Mouse (Mus musculus): ENCODE results near the gene Camk2b. TPM values are rescaled to one million over a fixed set of nuclear protein-coding genes. Genes with fewer than 3 reads are reported as not detected.

Gene Camk2b
- total and polyA plus RNA-seq, 3 experiments, result 0.16 TPM; not detected in 2

DNA sequence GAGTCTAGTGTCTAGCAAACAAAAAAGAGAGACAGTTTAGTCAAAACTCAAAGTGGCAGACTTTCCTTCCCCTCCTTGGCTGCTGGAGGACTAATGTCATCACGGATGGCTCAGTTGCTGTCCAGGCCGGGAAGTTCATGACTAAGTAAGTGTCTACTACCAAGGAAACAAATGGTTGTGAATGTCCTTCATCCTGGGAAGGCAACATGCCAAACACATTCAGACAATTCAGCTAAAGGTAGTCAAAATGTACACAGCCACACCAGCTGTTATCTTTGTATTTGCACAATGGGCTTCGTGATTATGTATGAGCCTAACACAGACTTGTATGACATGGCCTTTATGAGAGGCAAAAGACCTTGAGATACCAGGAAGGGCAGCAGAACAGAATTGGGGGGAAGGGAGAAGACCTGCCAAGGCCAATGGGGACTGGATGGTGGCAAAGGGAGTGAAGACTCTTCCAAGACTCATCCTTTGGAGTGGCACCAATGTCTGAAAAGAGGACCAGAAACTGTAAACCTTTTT, 139.4 kb downstream of the Camk2b start:
- H3K27me3 ChIP-seq (ENCODE audit: insufficient read depth, low read length), result peaks cover 6% of the 10 kb centered on the region

DNA sequence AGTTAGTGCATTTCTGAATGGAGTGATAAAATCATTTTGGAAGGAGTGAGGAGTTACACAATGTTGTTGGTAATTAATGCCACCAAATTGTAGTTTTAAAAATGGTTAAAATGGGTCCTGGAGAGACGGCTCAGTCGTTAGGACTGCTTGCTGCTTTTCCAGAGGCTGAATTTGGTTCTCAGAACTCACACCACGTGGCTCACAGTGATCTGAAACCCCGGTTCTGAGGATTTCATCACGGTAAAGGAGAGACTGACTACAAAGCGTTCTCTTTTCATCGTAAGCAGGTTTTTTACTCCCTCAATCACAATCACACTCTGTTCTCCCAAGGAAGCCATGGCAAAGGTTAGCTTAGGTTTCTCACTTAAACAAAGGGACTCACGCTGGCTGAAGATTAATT, 141.5 kb downstream of the Camk2b start:
- no peaks in the 10 kb centered on the region for H3K36me3 ChIP-seq (replicated peaks)
- no peak for TF ChIP-seq GATA1 (IDR thresholded peaks at IDR 0.05; ENCODE audit: borderline replicate concordance, low read length)
- no peak for TF ChIP-seq GATA2 (IDR thresholded peaks at IDR 0.05; ENCODE audit: borderline replicate concordance, low read depth, low read length)
- no peak for TF ChIP-seq TAL1 (conservative IDR thresholded peaks at IDR 0.05; ENCODE audit: low read depth, low read length)
- TF ChIP-seq CTCF (IDR thresholded peaks at IDR 0.05; ENCODE audit: low read depth, low read length), result no peak
- no peak for TF ChIP-seq POLR2AphosphoS5 (IDR thresholded peaks at IDR 0.05; ENCODE audit: insufficient replicate concordance, low read depth, low read length)
- H3K27me3 ChIP-seq (ENCODE audit: insufficient read depth, low read length), result peaks cover 2% of the 10 kb centered on the region; the same call in 1 of the 2 replicates
- no peak overlapping the region for H3K4me3 ChIP-seq (ENCODE audit: low read depth, low read length)
- ATAC-seq (ENCODE audit: extremely low read depth, insufficient number of reproducible peaks, low FRiP score, poor library complexity, severe bottlenecking) (no peak), DNase-seq (ENCODE audit: low spot score) (no peak)
- no peaks in the 10 kb centered on the region for H3K9me3 ChIP-seq (replicated peaks)
- no peaks in the 10 kb centered on the region; the same call in 1 of the 2 replicates for H3K4me1 ChIP-seq (ENCODE audit: insufficient read depth, low read depth, low read length)

More for the DNA sequence above, 139.4 kb downstream of the Camk2b start:
- H3K4me3 ChIP-seq (ENCODE audit: low read depth, low read length), result no peak overlapping the region
- no peaks in the 10 kb centered on the region for H3K9me3 ChIP-seq (replicated peaks)
- DNase-seq (ENCODE audit: low spot score) (no peak), ATAC-seq (ENCODE audit: extremely low read depth, insufficient number of reproducible peaks, low FRiP score, poor library complexity, severe bottlenecking) (no peak)
- TF ChIP-seq POLR2AphosphoS5 (IDR thresholded peaks at IDR 0.05; ENCODE audit: insufficient replicate concordance, low read depth, low read length) (no peak), GATA1 (IDR thresholded peaks at IDR 0.05; ENCODE audit: borderline replicate concordance, low read length) (no peak), CTCF (IDR thresholded peaks at IDR 0.05; ENCODE audit: low read depth, low read length) (no peak), GATA2 (IDR thresholded peaks at IDR 0.05; ENCODE audit: borderline replicate concordance, low read depth, low read length) (no peak), TAL1 (conservative IDR thresholded peaks at IDR 0.05; ENCODE audit: low read depth, low read length) (no peak)
- H3K4me1 ChIP-seq (ENCODE audit: insufficient read depth, low read depth, low read length), result no peaks in the 10 kb centered on the region
- no peaks in the 10 kb centered on the region for H3K36me3 ChIP-seq (replicated peaks)

DNA sequence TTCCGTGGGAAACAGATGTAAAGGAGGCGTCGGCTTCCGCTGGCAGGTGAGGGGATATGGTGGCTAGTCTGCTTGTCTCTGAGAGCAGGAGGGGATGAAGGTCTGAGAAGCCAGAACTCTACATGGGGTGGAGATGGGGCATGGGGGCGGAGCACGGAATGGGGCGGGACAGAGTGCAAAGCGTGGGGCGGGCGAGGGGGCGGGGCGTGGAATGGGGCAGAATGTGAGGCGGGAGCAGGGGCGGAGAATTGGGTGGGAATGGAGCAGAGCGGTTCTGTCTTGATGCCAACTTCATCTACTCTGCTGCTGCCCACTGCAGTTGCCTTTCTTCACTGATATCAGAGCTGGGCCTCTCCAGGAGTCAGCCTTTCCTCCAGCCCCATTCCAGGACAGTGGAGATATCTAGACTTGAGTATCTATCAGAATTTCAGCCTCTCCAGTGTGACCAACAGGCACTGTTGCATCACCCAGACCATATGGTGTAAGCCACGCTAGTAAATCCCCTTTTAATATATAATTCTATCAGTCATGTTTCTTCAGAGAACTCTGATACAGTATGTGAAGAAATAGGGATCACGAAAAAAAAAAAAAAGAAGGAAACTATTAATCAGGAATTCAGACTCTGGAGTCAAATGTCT, 145.7 kb downstream of the Camk2b start:
- DNase-seq (ENCODE audit: low spot score) (no peak), ATAC-seq (ENCODE audit: extremely low read depth, insufficient number of reproducible peaks, low FRiP score, poor library complexity, severe bottlenecking) (no peak)
- Histone ChIP-seq H3K9me3 (replicated peaks) (no peaks in the 10 kb centered on the region), H3K27me3 (ENCODE audit: insufficient read depth, low read length) (peaks cover 7% of the 10 kb centered on the region), H3K4me1 (ENCODE audit: insufficient read depth, low read depth, low read length) (peaks cover 4% of the 10 kb centered on the region), H3K36me3 (replicated peaks) (no peaks in the 10 kb centered on the region), H3K4me3 (ENCODE audit: low read depth, low read length) (no peak overlapping the region)
- TF ChIP-seq GATA1 (IDR thresholded peaks at IDR 0.05; ENCODE audit: borderline replicate concordance, low read length) (no peak), TAL1 (conservative IDR thresholded peaks at IDR 0.05; ENCODE audit: low read depth, low read length) (no peak), POLR2AphosphoS5 (IDR thresholded peaks at IDR 0.05; ENCODE audit: insufficient replicate concordance, low read depth, low read length) (no peak), GATA2 (IDR thresholded peaks at IDR 0.05; ENCODE audit: borderline replicate concordance, low read depth, low read length) (no peak), CTCF (IDR thresholded peaks at IDR 0.05; ENCODE audit: low read depth, low read length) (no peak)

Other genes with a start within 250 kb of the Camk2b start
- 32.1 and 38.3 TPM in 2 replicates for gene Polm, start 228.3 kb downstream of the Camk2b start, total RNA-seq (2014; fragmentation: Nextera tagmentation)
- gene Polm, start 228.3 kb downstream of the Camk2b start, total RNA-seq (2017), result 15.4 and 16.6 TPM in 2 replicates
- gene Polm, start 228.3 kb downstream of the Camk2b start, polyA plus RNA-seq (2012), result 38.2 and 48.7 TPM in 2 replicates
- not detected in 2 replicates for gene Aebp1, start 204.4 kb downstream of the Camk2b start, total RNA-seq (2014; fragmentation: Nextera tagmentation)
- gene Aebp1, start 204.4 kb downstream of the Camk2b start, total RNA-seq (2017), result 0.17 TPM in 1 of 2 replicates, not detected in the other
- gene Aebp1, start 204.4 kb downstream of the Camk2b start, polyA plus RNA-seq (2012), result not detected in 2 replicates
- 47.5 and 55.5 TPM in 2 replicates for gene Pold2, start 188.1 kb downstream of the Camk2b start, total RNA-seq (2014; fragmentation: Nextera tagmentation)
- gene Pold2, start 188.1 kb downstream of the Camk2b start, total RNA-seq (2017), result 30.1 and 39.4 TPM in 2 replicates
- gene Pold2, start 188.1 kb downstream of the Camk2b start, polyA plus RNA-seq (2012), result 295 and 362 TPM in 2 replicates
- gene Myl7, start 167.6 kb downstream of the Camk2b start, total RNA-seq (2014; fragmentation: Nextera tagmentation), result not detected in 2 replicates
- gene Myl7, start 167.6 kb downstream of the Camk2b start, total RNA-seq (2017), result not detected in 2 replicates
- gene Myl7, start 167.6 kb downstream of the Camk2b start, polyA plus RNA-seq (2012), result not detected in 2 replicates
- not detected in 2 replicates for gene Gck, start 116.3 kb downstream of the Camk2b start, total RNA-seq (2014; fragmentation: Nextera tagmentation)
- gene Gck, start 116.3 kb downstream of the Camk2b start, total RNA-seq (2017), result 0.06 and 0.11 TPM in 2 replicates
- gene Gck, start 116.3 kb downstream of the Camk2b start, polyA plus RNA-seq (2012), result not detected in 2 replicates
- 20.3 and 22.5 TPM in 2 replicates for gene Ykt6, start 110.7 kb downstream of the Camk2b start, total RNA-seq (2014; fragmentation: Nextera tagmentation)
- 51.5 and 55.9 TPM in 2 replicates for gene Ykt6, start 110.7 kb downstream of the Camk2b start, total RNA-seq (2017)
- 9.4 and 11.6 TPM in 2 replicates for gene Ykt6, start 110.7 kb downstream of the Camk2b start, polyA plus RNA-seq (2012)
- 2.4 TPM in 1 of 2 replicates, not detected in the other for gene A730071L15Rik, start 133.7 kb upstream of the Camk2b start, total RNA-seq (2014; fragmentation: Nextera tagmentation)
- 0.17 and 0.71 TPM in 2 replicates for gene A730071L15Rik, start 133.7 kb upstream of the Camk2b start, total RNA-seq (2017)
- gene A730071L15Rik, start 133.7 kb upstream of the Camk2b start, polyA plus RNA-seq (2012), result not detected in 2 replicates
- gene Nudcd3, start 134.1 kb upstream of the Camk2b start, total RNA-seq (2014; fragmentation: Nextera tagmentation), result 17.6 and 18.1 TPM in 2 replicates
- 32.0 and 34.8 TPM in 2 replicates for gene Nudcd3, start 134.1 kb upstream of the Camk2b start, total RNA-seq (2017)
- gene Nudcd3, start 134.1 kb upstream of the Camk2b start, polyA plus RNA-seq (2012), result 21.7 and 25.7 TPM in 2 replicates
- gene Npc1l1, start 163.8 kb upstream of the Camk2b start, total RNA-seq (2014; fragmentation: Nextera tagmentation), result 0.24 TPM in 1 of 2 replicates, not detected in the other
- gene Npc1l1, start 163.8 kb upstream of the Camk2b start, total RNA-seq (2017), result 0.06 and 0.16 TPM in 2 replicates
- gene Npc1l1, start 163.8 kb upstream of the Camk2b start, polyA plus RNA-seq (2012), result not detected in 2 replicates
- 35.8 and 40.6 TPM in 2 replicates for gene Ddx56, start 201.4 kb upstream of the Camk2b start, total RNA-seq (2014; fragmentation: Nextera tagmentation)
- 42.5 and 47.4 TPM in 2 replicates for gene Ddx56, start 201.4 kb upstream of the Camk2b start, total RNA-seq (2017)
- gene Ddx56, start 201.4 kb upstream of the Camk2b start, polyA plus RNA-seq (2012), result 16.9 and 20.4 TPM in 2 replicates
- 39.7 and 45.1 TPM in 2 replicates for gene Tmed4, start 208.5 kb upstream of the Camk2b start, total RNA-seq (2014; fragmentation: Nextera tagmentation)
- 34.7 and 36.1 TPM in 2 replicates for gene Tmed4, start 208.5 kb upstream of the Camk2b start, total RNA-seq (2017)
- gene Tmed4, start 208.5 kb upstream of the Camk2b start, polyA plus RNA-seq (2012), result 33.2 and 38.1 TPM in 2 replicates
- 97.5 and 108 TPM in 2 replicates for gene Ogdh, start 225.3 kb upstream of the Camk2b start, total RNA-seq (2014; fragmentation: Nextera tagmentation)
- gene Ogdh, start 225.3 kb upstream of the Camk2b start, total RNA-seq (2017), result 57.7 and 65.5 TPM in 2 replicates
- 33.1 and 49.5 TPM in 2 replicates for gene Ogdh, start 225.3 kb upstream of the Camk2b start, polyA plus RNA-seq (2012)